Mouse (Mus musculus) bone marrow, adult 2 months (tissue): ENCODE measurements around the gene Tmem88.

ENCODE experiments used
- CTCF ChIP-seq: fragments of 200-500 bp; IDR thresholded peaks from 2 replicates; pipeline ENCODE4 v1.5.1; 2011; ENCODE audit warnings: low read length, control low read depth; ENCODE audit not compliant: control insufficient read depth, insufficient read depth
- POLR2A ChIP-seq: fragments of 200-500 bp; IDR thresholded peaks from 2 replicates; pipeline ENCODE4 v1.6.1; 2011; ENCODE audit warnings: low read depth, mild to moderate bottlenecking, control low read depth, low read length, borderline replicate concordance; ENCODE audit not compliant: control insufficient read depth

DNA sequence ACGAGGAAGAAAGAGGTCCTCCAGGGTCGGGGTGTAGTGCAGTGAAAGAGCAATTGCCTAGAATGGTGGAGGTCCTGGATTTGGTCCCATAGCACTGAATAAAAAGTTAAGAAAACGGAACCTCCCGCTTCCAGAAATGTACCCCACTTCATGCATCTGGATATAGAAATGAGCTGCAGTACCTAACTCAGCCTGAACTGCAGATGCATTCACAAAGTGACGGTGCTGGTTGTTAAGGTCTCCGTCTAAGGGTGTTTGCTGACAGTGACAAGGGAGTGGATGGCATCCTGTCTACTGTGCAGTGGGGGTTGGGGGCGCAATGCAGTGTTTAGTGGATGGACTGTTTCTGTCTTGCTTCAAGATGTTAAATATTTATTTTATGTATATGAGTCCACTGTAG is 11.3 kb downstream of the Tmem88 start:
- TF ChIP-seq CTCF: no peak
- no peak for TF ChIP-seq POLR2A
